Mouse (Mus musculus) embryonic fibroblast, embryonic 13.5 days (primary cell): ENCODE results near the gene Sema5a.

Experiments used
- CTCF ChIP-seq: IDR thresholded peaks from 2 replicates; pipeline ENCODE4 v1.5.1; 2011; ENCODE audit warnings: mild to moderate bottlenecking, control low read depth, low read length, moderate library complexity, borderline replicate concordance; ENCODE audit not compliant: insufficient read depth
- POLR2A ChIP-seq: IDR thresholded peaks from 2 replicates; pipeline ENCODE4 v1.6.1; 2011; ENCODE audit warnings: low read depth, mild to moderate bottlenecking, control low read depth, low read length, moderate library complexity

DNA sequence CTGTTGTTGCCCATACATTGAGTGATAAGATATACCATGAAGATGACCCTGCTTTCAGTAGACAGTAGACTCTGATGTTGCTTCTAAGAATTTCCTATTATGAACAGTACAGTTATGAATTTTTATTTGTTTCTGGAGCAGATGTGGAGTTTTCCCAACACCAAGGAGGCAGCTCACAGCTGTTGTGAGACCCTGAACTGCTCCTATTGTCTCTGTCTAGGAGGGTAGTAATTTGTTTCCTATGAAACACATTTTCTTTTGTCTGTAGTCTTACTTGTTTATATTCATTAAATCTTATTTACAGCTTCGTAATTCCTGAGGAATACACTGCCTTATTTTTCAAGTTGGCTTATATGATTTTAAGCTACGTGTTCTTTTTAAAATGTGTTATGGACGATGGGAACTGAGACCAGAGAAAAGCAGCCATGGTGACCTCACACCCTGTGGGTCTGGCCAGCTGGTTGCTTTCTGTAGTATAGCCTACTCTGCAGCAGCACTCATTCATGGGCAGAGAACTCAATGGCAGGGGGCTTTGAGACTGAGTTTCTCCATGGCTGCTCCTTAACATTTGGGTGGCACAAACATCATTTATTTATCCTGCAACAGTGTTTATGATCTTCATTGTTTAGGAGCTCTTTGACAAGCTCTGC lies 151.8 kb downstream of the Sema5a start:
- TF ChIP-seq POLR2A (no peak), CTCF (no peak)
